ENCODE assay signal across 9 mouse cellular contexts in genomic region chr2:18053951-18054530, GRCm38 (mm10). TPM values are rescaled to one million over a fixed set of nuclear protein-coding genes. Genes with fewer than 3 reads are reported as not detected.
DNase-seq lines count a peak whose midpoint lies in the region; ATAC-seq and TF ChIP-seq lines count a peak whose summit lies in the region.
"Had no signal": no experiment of that assay in that cellular context is flagged by ENCODE, and none has a peak within 500 bp of the region (broad histone marks: within the 10 kb centered on the region; RNA-seq: fewer than 3 reads in every experiment).

No protein-coding gene starts in this region.

- no peak overlapping the region for H3K27ac ChIP-seq in neural tube, embryonic 12.5 days
- no peak overlapping the region for H3K27ac ChIP-seq in neural tube, embryonic 15.5 days (replicated peaks)
- H3K27ac ChIP-seq in embryonic facial prominence, embryonic 15.5 days (replicated peaks), result no peak overlapping the region
- peak overlapping the region; percentile 99; the same call in 1 of the 2 replicates for H3K27ac ChIP-seq in heart, postnatal 0 days (ENCODE audit: low read depth)
- H3K27ac ChIP-seq in limb, embryonic 11.5 days (replicated peaks; ENCODE audit: low read depth, low read length), result peak overlapping the region; percentile 100; the same call in 1 of the 2 replicates

- H3K9me3 ChIP-seq in neural tube, embryonic 12.5 days, result no peaks in the 10 kb centered on the region
- H3K9me3 ChIP-seq in neural tube, embryonic 15.5 days (replicated peaks), result no peaks in the 10 kb centered on the region
- H3K9me3 ChIP-seq in embryonic facial prominence, embryonic 15.5 days (replicated peaks), result no peaks in the 10 kb centered on the region
- no peaks in the 10 kb centered on the region for H3K9me3 ChIP-seq in heart, postnatal 0 days (replicated peaks; ENCODE audit: control insufficient read depth, low read length)
- no peaks in the 10 kb centered on the region for H3K9me3 ChIP-seq in limb, embryonic 11.5 days (ENCODE audit: control insufficient read depth, low read length)

- no peak for ATAC-seq in neural tube, embryonic 12.5 days (ENCODE audit: low FRiP score, low read depth)
- no peak for ATAC-seq in neural tube, embryonic 15.5 days (ENCODE audit: low FRiP score)
- no peak for ATAC-seq in embryonic facial prominence, embryonic 15.5 days (ENCODE audit: insufficient number of reproducible peaks, low FRiP score, low TSS enrichment, low read depth)
- ATAC-seq in heart, postnatal 0 days (ENCODE audit: insufficient read depth, low read depth), result no peak
- ATAC-seq in limb, embryonic 11.5 days (ENCODE audit: insufficient number of reproducible peaks, low FRiP score, low TSS enrichment, low read depth), result no peak
- no peak for ATAC-seq in megakaryocyte, adult 5-6 weeks (ENCODE audit: poor library complexity, severe bottlenecking)

- TF ChIP-seq EP300 in heart, postnatal 0 days (IDR thresholded peaks at IDR 0.05; ENCODE audit: low read depth), result no peak

- no peak overlapping the region for H3K4me3 ChIP-seq in neural tube, embryonic 12.5 days
- no peak overlapping the region for H3K4me3 ChIP-seq in neural tube, embryonic 15.5 days (replicated peaks)
- H3K4me3 ChIP-seq in embryonic facial prominence, embryonic 15.5 days (replicated peaks), result no peak overlapping the region
- no peak overlapping the region for H3K4me3 ChIP-seq in heart, postnatal 0 days (ENCODE audit: low read depth, low read length)
- H3K4me3 ChIP-seq in limb, embryonic 11.5 days (ENCODE audit: low read depth, low read length), result no peak overlapping the region

- TF ChIP-seq CTCF in heart, postnatal 0 days (IDR thresholded peaks at IDR 0.05; ENCODE audit: low read depth), result no peak

- DNase-seq in heart, postnatal 0 days (ENCODE audit: low spot score), result peak; percentile 70
- no peak for DNase-seq in limb, embryonic 11.5 days (ENCODE audit: low spot score)
- DNase-seq in spleen, postnatal 4 days (ENCODE audit: low spot score in 2 of 2), result no peak
- no peak for DNase-seq in right cerebral cortex, postnatal 10 days (ENCODE audit: low spot score in 2 of 2)

- 0 out of 2 replicates have a peak overlapping the region, but pooled peaks have one; percentile 29 for H3K9ac ChIP-seq in neural tube, embryonic 12.5 days
- no peak overlapping the region for H3K9ac ChIP-seq in neural tube, embryonic 15.5 days (replicated peaks)
- no peak overlapping the region for H3K9ac ChIP-seq in embryonic facial prominence, embryonic 15.5 days
- 0 out of 2 replicates have a peak overlapping the region, but pooled peaks have one; percentile 92 for H3K9ac ChIP-seq in heart, postnatal 0 days (replicated peaks; ENCODE audit: low read depth, low read length)
- H3K9ac ChIP-seq in limb, embryonic 11.5 days (ENCODE audit: low read length), result no peak overlapping the region

- no peaks in the 10 kb centered on the region for H3K36me3 ChIP-seq in neural tube, embryonic 12.5 days
- H3K36me3 ChIP-seq in neural tube, embryonic 15.5 days, result no peaks in the 10 kb centered on the region
- no peaks in the 10 kb centered on the region for H3K36me3 ChIP-seq in embryonic facial prominence, embryonic 15.5 days
- H3K36me3 ChIP-seq in heart, postnatal 0 days (replicated peaks; ENCODE audit: control insufficient read depth, insufficient read depth, low read length), result no peaks in the 10 kb centered on the region
- H3K36me3 ChIP-seq in limb, embryonic 11.5 days (ENCODE audit: control insufficient read depth, insufficient read depth, low read length), result no peaks in the 10 kb centered on the region

- H3K27me3 ChIP-seq in neural tube, embryonic 12.5 days (replicated peaks), result no peaks in the 10 kb centered on the region
- H3K27me3 ChIP-seq in neural tube, embryonic 15.5 days (replicated peaks), result no peaks in the 10 kb centered on the region
- no peaks in the 10 kb centered on the region for H3K27me3 ChIP-seq in embryonic facial prominence, embryonic 15.5 days
- H3K27me3 ChIP-seq in heart, postnatal 0 days (ENCODE audit: control insufficient read depth, insufficient read depth, low read length), result no peaks in the 10 kb centered on the region
- no peaks in the 10 kb centered on the region for H3K27me3 ChIP-seq in limb, embryonic 11.5 days (ENCODE audit: control insufficient read depth, insufficient read depth, low read length)

- H3K4me2 ChIP-seq in neural tube, embryonic 12.5 days (replicated peaks), result peak overlapping the region; percentile 96
- no peak overlapping the region for H3K4me2 ChIP-seq in neural tube, embryonic 15.5 days
- peak overlapping the region; percentile 19; the same call in 1 of the 2 replicates for H3K4me2 ChIP-seq in embryonic facial prominence, embryonic 15.5 days (replicated peaks)
- H3K4me2 ChIP-seq in heart, postnatal 0 days (ENCODE audit: low read depth, low read length), result peak overlapping the region; percentile 76; the same call in 1 of the 2 replicates
- no peak overlapping the region; the same call in none of the 2 replicates for H3K4me2 ChIP-seq in limb, embryonic 11.5 days (ENCODE audit: low read depth, severe bottlenecking)

- peaks cover 45% of the 10 kb centered on the region for H3K4me1 ChIP-seq in neural tube, embryonic 12.5 days
- peaks cover 48% of the 10 kb centered on the region for H3K4me1 ChIP-seq in neural tube, embryonic 15.5 days
- H3K4me1 ChIP-seq in embryonic facial prominence, embryonic 15.5 days, result peaks cover 26% of the 10 kb centered on the region
- H3K4me1 ChIP-seq in heart, postnatal 0 days (ENCODE audit: control insufficient read depth, insufficient read depth), result peaks cover 31% of the 10 kb centered on the region
- peaks cover 16% of the 10 kb centered on the region for H3K4me1 ChIP-seq in limb, embryonic 11.5 days (ENCODE audit: control insufficient read depth, insufficient read depth, low read length)

- 10% methylated on average over 2 of the region's 2 CpGs for WGBS in neural tube, embryonic 12.5 days
- WGBS in neural tube, embryonic 15.5 days, result 41% methylated on average over 2 of the region's 2 CpGs
- 24% methylated on average over 2 of the region's 2 CpGs for WGBS in embryonic facial prominence, embryonic 15.5 days
- 30% methylated on average over 2 of the region's 2 CpGs for WGBS in heart, postnatal 0 days
- WGBS in limb, embryonic 11.5 days, result 23% methylated on average over 2 of the region's 2 CpGs

RNA-seq across cellular contexts. Expression of gene Mllt10, which starts 1.0 kb away (rescaled TPM):
- polyA plus RNA-seq in neural tube, embryonic 12.5 days (2016; fragmentation: Nextera tagmentation; extraction: Ambion mirVana), result 60.5 and 67.2 TPM in 2 replicates
- 46.2 and 57.7 TPM in 2 replicates for polyA plus RNA-seq in neural tube, embryonic 15.5 days (2015; fragmentation: Nextera tagmentation; extraction: Ambion mirVana)
- 65.5 and 70.1 TPM in 2 replicates for polyA plus RNA-seq in embryonic facial prominence, embryonic 15.5 days (2015; fragmentation: Nextera tagmentation; extraction: Ambion mirVana)
- total RNA-seq in heart, postnatal 0 days (2014; rRNA removed; ENCODE audit: low replicate concordance), result 14.8 and 25.6 TPM in 2 replicates
- 22.1 and 24.8 TPM in 2 replicates for polyA plus RNA-seq in heart, postnatal 0 days (2015; fragmentation: Nextera tagmentation; extraction: Ambion mirVana)
- polyA plus RNA-seq in limb, embryonic 11.5 days (2014; fragmentation: Nextera tagmentation; extraction: Ambion mirVana), result 45.3 and 46.3 TPM in 2 replicates
- 41.5 and 50.7 TPM in 2 replicates for total RNA-seq in megakaryocyte, adult 5-6 weeks (2015)
- total RNA-seq in megakaryocyte, adult 5-6 weeks (2017), result 47.3 and 52.8 TPM in 2 replicates

RNA-seq across cellular contexts. Expression of gene Skida1, which starts 5.2 kb away (rescaled TPM):
- 13.2 and 13.4 TPM in 2 replicates for polyA plus RNA-seq in neural tube, embryonic 12.5 days (2016; fragmentation: Nextera tagmentation; extraction: Ambion mirVana)
- 3.8 and 5.2 TPM in 2 replicates for polyA plus RNA-seq in neural tube, embryonic 15.5 days (2015; fragmentation: Nextera tagmentation; extraction: Ambion mirVana)
- 5.7 and 6.1 TPM in 2 replicates for polyA plus RNA-seq in embryonic facial prominence, embryonic 15.5 days (2015; fragmentation: Nextera tagmentation; extraction: Ambion mirVana)
- 4.4 and 7.1 TPM in 2 replicates for total RNA-seq in heart, postnatal 0 days (2014; rRNA removed; ENCODE audit: low replicate concordance)
- 2.2 and 2.4 TPM in 2 replicates for polyA plus RNA-seq in heart, postnatal 0 days (2015; fragmentation: Nextera tagmentation; extraction: Ambion mirVana)
- polyA plus RNA-seq in limb, embryonic 11.5 days (2014; fragmentation: Nextera tagmentation; extraction: Ambion mirVana), result 11.7 and 13.8 TPM in 2 replicates
- total RNA-seq in megakaryocyte, adult 5-6 weeks (2015), result 0.09 TPM in 1 of 2 replicates, not detected in the other
- not detected in 2 replicates for total RNA-seq in megakaryocyte, adult 5-6 weeks (2017)
- total RNA-seq: hematopoietic stem cell, adult 5-6 weeks had no signal

RNA-seq across cellular contexts. Expression of gene A930004D18Rik, which starts 16.5 kb away (rescaled TPM):
- 17.1 and 17.6 TPM in 2 replicates for polyA plus RNA-seq in neural tube, embryonic 12.5 days (2016; fragmentation: Nextera tagmentation; extraction: Ambion mirVana)
- polyA plus RNA-seq in neural tube, embryonic 15.5 days (2015; fragmentation: Nextera tagmentation; extraction: Ambion mirVana), result 8.6 and 13.1 TPM in 2 replicates
- 13.7 and 13.9 TPM in 2 replicates for polyA plus RNA-seq in embryonic facial prominence, embryonic 15.5 days (2015; fragmentation: Nextera tagmentation; extraction: Ambion mirVana)
- 3.5 and 7.8 TPM in 2 replicates for total RNA-seq in heart, postnatal 0 days (2014; rRNA removed; ENCODE audit: low replicate concordance)
- 6.9 and 8.4 TPM in 2 replicates for polyA plus RNA-seq in heart, postnatal 0 days (2015; fragmentation: Nextera tagmentation; extraction: Ambion mirVana)
- polyA plus RNA-seq in limb, embryonic 11.5 days (2014; fragmentation: Nextera tagmentation; extraction: Ambion mirVana), result 10.4 and 11.9 TPM in 2 replicates
- total RNA-seq in megakaryocyte, adult 5-6 weeks (2015), result not detected in 2 replicates
- 0.22 and 0.24 TPM in 2 replicates for total RNA-seq in megakaryocyte, adult 5-6 weeks (2017)
- total RNA-seq: hematopoietic stem cell, adult 5-6 weeks had no signal

RNA-seq across cellular contexts. Expression of gene H2al2a, which starts 57.3 kb away (rescaled TPM):
- polyA plus RNA-seq in neural tube, embryonic 12.5 days (2016; fragmentation: Nextera tagmentation; extraction: Ambion mirVana), result not detected in 2 replicates
- not detected in 2 replicates for polyA plus RNA-seq in neural tube, embryonic 15.5 days (2015; fragmentation: Nextera tagmentation; extraction: Ambion mirVana)
- not detected in 2 replicates for polyA plus RNA-seq in embryonic facial prominence, embryonic 15.5 days (2015; fragmentation: Nextera tagmentation; extraction: Ambion mirVana)
- total RNA-seq in heart, postnatal 0 days (2014; rRNA removed; ENCODE audit: low replicate concordance), result not detected in 2 replicates
- not detected in 2 replicates for polyA plus RNA-seq in heart, postnatal 0 days (2015; fragmentation: Nextera tagmentation; extraction: Ambion mirVana)
- not detected in 2 replicates for polyA plus RNA-seq in limb, embryonic 11.5 days (2014; fragmentation: Nextera tagmentation; extraction: Ambion mirVana)
- total RNA-seq in megakaryocyte, adult 5-6 weeks (2015), result not detected in 2 replicates
- total RNA-seq in megakaryocyte, adult 5-6 weeks (2017), result not detected in 2 replicates
- total RNA-seq: hematopoietic stem cell, adult 5-6 weeks had no signal

Comparison
In these comparisons a context has a peak if more than half of its experiments do, and no peak if none do; other contexts are left out.
1. H3K4me2 ChIP-seq: peak in neural tube, embryonic 12.5 days (single experiment), embryonic facial prominence, embryonic 15.5 days (single experiment) and heart, postnatal 0 days (single experiment); none in neural tube, embryonic 15.5 days (single experiment) and limb, embryonic 11.5 days (single experiment).
2. H3K9ac ChIP-seq: peak in neural tube, embryonic 12.5 days (single experiment) and heart, postnatal 0 days (single experiment); none in neural tube, embryonic 15.5 days (single experiment), embryonic facial prominence, embryonic 15.5 days (single experiment) and limb, embryonic 11.5 days (single experiment).
3. H3K27ac ChIP-seq: peak in heart, postnatal 0 days (single experiment) and limb, embryonic 11.5 days (single experiment); none in neural tube, embryonic 12.5 days (single experiment), neural tube, embryonic 15.5 days (single experiment) and embryonic facial prominence, embryonic 15.5 days (single experiment).